Mouse (Mus musculus): Measurements from ENCODE around the gene Mrpl2. TPM values are rescaled to one million over a fixed set of nuclear protein-coding genes. Genes with fewer than 3 reads are reported as not detected.
A peak's percentile ranks its signal among the peaks of the same experiment; 100 is the strongest.

Mrpl2 gene
- polyA plus RNA-seq, 1 experiment from 2014 or later: 59.9 TPM

- Histone ChIP-seq H3K27me3 (ENCODE audit: control insufficient read depth, insufficient read depth, low read length) (no peaks in the 10 kb centered on the region), H3K9ac (replicated peaks; ENCODE audit: low read depth, low read length) (peak overlapping the region; percentile 65), H3K4me2 (ENCODE audit: low read depth, low read length) (peak overlapping the region; percentile 87), H3K9me3 (ENCODE audit: control insufficient read depth, low read length) (no peaks in the 10 kb centered on the region), H3K36me3 (ENCODE audit: control insufficient read depth, insufficient read depth, low read length) (peaks cover 46% of the 10 kb centered on the region), H3K4me3 (ENCODE audit: low read depth, low read length) (peak overlapping the region; percentile 79), H3K4me1 (ENCODE audit: control insufficient read depth, insufficient read depth, low read length) (peaks cover 20% of the 10 kb centered on the region), H3K27ac (ENCODE audit: low read depth, low read length) (no peak overlapping the region)
- WGBS: 26% methylated on average over 12 of the region's 12 CpGs
- ATAC-seq (ENCODE audit: low read depth): peak; percentile 1; the same call in 1 of the 2 replicates
Measured at GRCm38 (mm10) chr17:46681466-46682118, 35.6 kb downstream of the Mrpl2 start.

GRCm38 (mm10) chr17:46682654-46683389, 36.8 kb downstream of the Mrpl2 start:
- peaks cover 20% of the 10 kb centered on the region for H3K4me1 ChIP-seq (ENCODE audit: control insufficient read depth, insufficient read depth, low read length)
- H3K4me3 ChIP-seq (ENCODE audit: low read depth, low read length): no peak overlapping the region
- no peaks in the 10 kb centered on the region for H3K27me3 ChIP-seq (ENCODE audit: control insufficient read depth, insufficient read depth, low read length)
- WGBS: 84% methylated on average over 16 of the region's 16 CpGs
- H3K27ac ChIP-seq (ENCODE audit: low read depth, low read length): no peak overlapping the region
- H3K36me3 ChIP-seq (ENCODE audit: control insufficient read depth, insufficient read depth, low read length): peaks cover 37% of the 10 kb centered on the region
- ATAC-seq (ENCODE audit: low read depth): no peak
- H3K9ac ChIP-seq (replicated peaks; ENCODE audit: low read depth, low read length): no peak overlapping the region
- H3K9me3 ChIP-seq (ENCODE audit: control insufficient read depth, low read length): no peaks in the 10 kb centered on the region
- no peak overlapping the region for H3K4me2 ChIP-seq (ENCODE audit: low read depth, low read length)

- Histone ChIP-seq H3K9ac (replicated peaks; ENCODE audit: low read depth, low read length) (no peak overlapping the region), H3K36me3 (ENCODE audit: control insufficient read depth, insufficient read depth, low read length) (peaks cover 33% of the 10 kb centered on the region), H3K4me1 (ENCODE audit: control insufficient read depth, insufficient read depth, low read length) (peaks cover 7% of the 10 kb centered on the region), H3K4me3 (ENCODE audit: low read depth, low read length) (no peak overlapping the region), H3K4me2 (ENCODE audit: low read depth, low read length) (no peak overlapping the region), H3K27ac (ENCODE audit: low read depth, low read length) (no peak overlapping the region), H3K9me3 (ENCODE audit: control insufficient read depth, low read length) (no peaks in the 10 kb centered on the region), H3K27me3 (ENCODE audit: control insufficient read depth, insufficient read depth, low read length) (no peaks in the 10 kb centered on the region)
- WGBS: 97% methylated on average over 6 of the region's 6 CpGs
- ATAC-seq (ENCODE audit: low read depth): no peak
Measured at GRCm38 (mm10) chr17:46685913-46686312, 39.9 kb downstream of the Mrpl2 start.

- no peak overlapping the region for H3K27ac ChIP-seq (ENCODE audit: low read depth, low read length)
- H3K9ac ChIP-seq (replicated peaks; ENCODE audit: low read depth, low read length): no peak overlapping the region
- no peak overlapping the region for H3K4me3 ChIP-seq (ENCODE audit: low read depth, low read length)
- H3K9me3 ChIP-seq (ENCODE audit: control insufficient read depth, low read length): no peaks in the 10 kb centered on the region
- H3K27me3 ChIP-seq (ENCODE audit: control insufficient read depth, insufficient read depth, low read length): no peaks in the 10 kb centered on the region
- WGBS: 94% methylated on average over 12 of the region's 12 CpGs
- no peak overlapping the region for H3K4me2 ChIP-seq (ENCODE audit: low read depth, low read length)
- no peaks in the 10 kb centered on the region for H3K4me1 ChIP-seq (ENCODE audit: control insufficient read depth, insufficient read depth, low read length)
- peaks cover 12% of the 10 kb centered on the region; the same call in 1 of the 2 replicates for H3K36me3 ChIP-seq (ENCODE audit: control insufficient read depth, insufficient read depth, low read length)
- no peak for ATAC-seq (ENCODE audit: low read depth)
Measured at GRCm38 (mm10) chr17:46690665-46691064, 44.6 kb downstream of the Mrpl2 start.

- H3K9ac ChIP-seq (replicated peaks; ENCODE audit: low read depth, low read length): no peak overlapping the region
- no peak overlapping the region for H3K27ac ChIP-seq (ENCODE audit: low read depth, low read length)
- WGBS: 95% methylated on average over 2 of the region's 2 CpGs
- no peak overlapping the region for H3K4me3 ChIP-seq (ENCODE audit: low read depth, low read length)
- no peak for ATAC-seq (ENCODE audit: low read depth)
- peaks cover 5% of the 10 kb centered on the region; the same call in 1 of the 2 replicates for H3K36me3 ChIP-seq (ENCODE audit: control insufficient read depth, insufficient read depth, low read length)
- no peaks in the 10 kb centered on the region for H3K27me3 ChIP-seq (ENCODE audit: control insufficient read depth, insufficient read depth, low read length)
- no peak overlapping the region for H3K4me2 ChIP-seq (ENCODE audit: low read depth, low read length)
- no peaks in the 10 kb centered on the region for H3K9me3 ChIP-seq (ENCODE audit: control insufficient read depth, low read length)
- no peaks in the 10 kb centered on the region for H3K4me1 ChIP-seq (ENCODE audit: control insufficient read depth, insufficient read depth, low read length)
Measured at GRCm38 (mm10) chr17:46691390-46691789, 45.4 kb downstream of the Mrpl2 start.

- H3K4me3 ChIP-seq (ENCODE audit: low read depth, low read length): no peak overlapping the region
Measured at GRCm38 (mm10) chr17:46694517-46695063, 48.6 kb downstream of the Mrpl2 start.

GRCm38 (mm10) chr17:46698515-46698914, 52.5 kb downstream of the Mrpl2 start:
- H3K36me3 ChIP-seq (ENCODE audit: control insufficient read depth, insufficient read depth, low read length): no peaks in the 10 kb centered on the region
- WGBS: 86% methylated on average over 6 of the region's 6 CpGs
- peaks cover 19% of the 10 kb centered on the region for H3K4me1 ChIP-seq (ENCODE audit: control insufficient read depth, insufficient read depth, low read length)
- H3K27me3 ChIP-seq (ENCODE audit: control insufficient read depth, insufficient read depth, low read length): no peaks in the 10 kb centered on the region
- H3K9me3 ChIP-seq (ENCODE audit: control insufficient read depth, low read length): no peaks in the 10 kb centered on the region
- H3K27ac ChIP-seq (ENCODE audit: low read depth, low read length): no peak overlapping the region
- H3K4me3 ChIP-seq (ENCODE audit: low read depth, low read length): no peak overlapping the region
- H3K4me2 ChIP-seq (ENCODE audit: low read depth, low read length): no peak overlapping the region
- ATAC-seq (ENCODE audit: low read depth): no peak
- no peak overlapping the region for H3K9ac ChIP-seq (replicated peaks; ENCODE audit: low read depth, low read length)

More at GRCm38 (mm10) chr17:46694517-46695063, 48.6 kb downstream of the Mrpl2 start:
- Histone ChIP-seq H3K27ac (ENCODE audit: low read depth, low read length) (no peak overlapping the region), H3K27me3 (ENCODE audit: control insufficient read depth, insufficient read depth, low read length) (no peaks in the 10 kb centered on the region), H3K4me1 (ENCODE audit: control insufficient read depth, insufficient read depth, low read length) (no peaks in the 10 kb centered on the region), H3K9me3 (ENCODE audit: control insufficient read depth, low read length) (no peaks in the 10 kb centered on the region), H3K9ac (replicated peaks; ENCODE audit: low read depth, low read length) (no peak overlapping the region), H3K36me3 (ENCODE audit: control insufficient read depth, insufficient read depth, low read length) (no peaks in the 10 kb centered on the region), H3K4me2 (ENCODE audit: low read depth, low read length) (no peak overlapping the region)
- ATAC-seq (ENCODE audit: low read depth): no peak
- 81% methylated on average over 1 of the region's 1 CpGs for WGBS

GRCm38 (mm10) chr17:46699245-46699644, 53.2 kb downstream of the Mrpl2 start:
- ATAC-seq (ENCODE audit: low read depth): no peak
- no peak overlapping the region for H3K9ac ChIP-seq (replicated peaks; ENCODE audit: low read depth, low read length)
- no peak overlapping the region for H3K4me3 ChIP-seq (ENCODE audit: low read depth, low read length)
- H3K36me3 ChIP-seq (ENCODE audit: control insufficient read depth, insufficient read depth, low read length): no peaks in the 10 kb centered on the region
- H3K9me3 ChIP-seq (ENCODE audit: control insufficient read depth, low read length): no peaks in the 10 kb centered on the region
- no peaks in the 10 kb centered on the region for H3K27me3 ChIP-seq (ENCODE audit: control insufficient read depth, insufficient read depth, low read length)
- H3K4me1 ChIP-seq (ENCODE audit: control insufficient read depth, insufficient read depth, low read length): peaks cover 25% of the 10 kb centered on the region
- WGBS: 45% methylated on average over 5 of the region's 5 CpGs
- H3K4me2 ChIP-seq (ENCODE audit: low read depth, low read length): no peak overlapping the region
- no peak overlapping the region for H3K27ac ChIP-seq (ENCODE audit: low read depth, low read length)

Measured in neural tube, embryonic 14.5 days (tissue).